Mouse (Mus musculus) spleen, adult 2 months (tissue): Measurements from ENCODE around the gene Shoc2. TPM values are rescaled to one million over a fixed set of nuclear protein-coding genes. Genes with fewer than 3 reads are reported as not detected.

Experiments
- DNase-seq, 2 experiments: peaks; one replicate each; pipeline versions ENCODE4 v3.0.0 to v3.0.0-alpha.2; 2012 to 2021; ENCODE audit warnings: low spot score in 2 of 2, low read depth in 1 of 2
- H3K27ac ChIP-seq: fragments of 200-500 bp; 2 replicates; pipeline ENCODE4 v1.5.1; 2012; ENCODE audit warnings: low read length, inconsistent platforms; ENCODE audit not compliant: insufficient read depth
- H3K27me3 ChIP-seq: fragments of 200-500 bp; 2 replicates; pipeline ENCODE4 v1.6.1; 2012; ENCODE audit warnings: mild to moderate bottlenecking, moderate library complexity, low read length, inconsistent platforms; ENCODE audit not compliant: control insufficient read depth, insufficient read depth
- H3K36me3 ChIP-seq: fragments of 200-500 bp; 2 replicates; pipeline ENCODE4 v1.6.1; 2012; ENCODE audit warnings: mild to moderate bottlenecking, low read length, inconsistent platforms; ENCODE audit not compliant: control insufficient read depth, insufficient read depth
- H3K4me1 ChIP-seq: fragments of 200-500 bp; 2 replicates; pipeline ENCODE4 v1.6.1; 2011; ENCODE audit warnings: inconsistent platforms; ENCODE audit not compliant: control insufficient read depth, insufficient read depth, insufficient read length
- H3K4me3 ChIP-seq: fragments of 200-500 bp; 2 replicates; pipeline ENCODE4 v1.5.1; 2011; ENCODE audit warnings: mild to moderate bottlenecking, inconsistent platforms; ENCODE audit not compliant: insufficient read depth, insufficient read length; ENCODE audit errors: extremely low read depth
- CTCF ChIP-seq: fragments of 200-500 bp; IDR thresholded peaks from 2 replicates; pipeline ENCODE4 v1.5.1; 2011; ENCODE audit warnings: mild to moderate bottlenecking, inconsistent platforms; ENCODE audit not compliant: insufficient read depth, insufficient read length, insufficient replicate concordance; ENCODE audit errors: extremely low read depth
- POLR2A ChIP-seq: fragments of 200-500 bp; IDR thresholded peaks from 2 replicates; pipeline ENCODE4 v1.6.1; 2011; ENCODE audit warnings: low read depth, low read length, inconsistent platforms
- WGBS: fragments of 180-500 bp; shearing (Covaris S2); methylation state at CpG from one replicate; pipeline ENCODE4 v1.1.7; 2018; 5-methylcytosine and 5-hydroxymethylcytosine counted together
- polyA plus RNA-seq: library from polyadenylated mRNA; depleted of rRNA; stranded (reverse); fragments of >200 nt; gene quantifications from 2 replicates; pipeline ENCODE4 v1.2.3, GENCODE M21; 2012

Shoc2 gene
- polyA plus RNA-seq, 1 experiment = 5.6 TPM

- Histone ChIP-seq H3K4me1 (no peaks in the 10 kb centered on the region; the same call in 1 of the 2 replicates), H3K4me3 (no peak overlapping the region), H3K36me3 (peaks cover 4% of the 10 kb centered on the region), H3K27ac (no peak overlapping the region), H3K27me3 (no peaks in the 10 kb centered on the region)
- TF ChIP-seq POLR2A (no peak), CTCF (no peak)
- WGBS = 93% methylated on average over 3 of the region's 3 CpGs
- no peak for DNase-seq
Measured at GRCm38 (mm10) chr19:53984628-53985027, 40.5 kb downstream of the Shoc2 start.

DNA sequence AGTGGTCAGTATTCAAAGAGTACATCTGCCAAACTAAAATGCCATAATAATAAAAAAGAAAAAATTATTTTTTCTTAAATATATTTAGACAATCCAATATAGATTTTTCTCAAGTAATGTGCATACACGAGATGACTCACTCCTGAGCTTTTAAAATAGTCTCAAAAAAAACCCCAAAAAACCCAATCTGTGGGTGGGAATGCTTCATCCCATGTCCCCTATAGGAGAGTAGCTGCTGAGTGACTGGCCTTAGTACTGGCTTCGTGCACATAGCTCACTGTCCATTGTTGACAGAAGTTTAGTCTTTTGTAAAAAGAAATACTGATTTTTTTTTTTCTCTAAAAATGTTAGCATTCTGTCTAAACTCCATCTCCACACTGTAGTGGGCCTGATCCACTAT lies 46.4 kb downstream of the Shoc2 start:
- TF ChIP-seq POLR2A (no peak), CTCF (no peak)
- Histone ChIP-seq H3K4me3 (no peak overlapping the region), H3K36me3 (peaks cover 4% of the 10 kb centered on the region), H3K27me3 (no peaks in the 10 kb centered on the region), H3K27ac (no peak overlapping the region), H3K4me1 (no peaks in the 10 kb centered on the region)
- DNase-seq = no peak
- 88% methylated on average over 2 of the region's 2 CpGs for WGBS

- H3K36me3 ChIP-seq = no peaks in the 10 kb centered on the region
- WGBS = 92% methylated on average over 3 of the region's 3 CpGs
- no peaks in the 10 kb centered on the region for H3K4me1 ChIP-seq
- no peaks in the 10 kb centered on the region for H3K27me3 ChIP-seq
- TF ChIP-seq POLR2A = no peak
- no peak for TF ChIP-seq CTCF
- no peak overlapping the region for H3K4me3 ChIP-seq
- no peak overlapping the region for H3K27ac ChIP-seq
- no peak for DNase-seq
Measured at GRCm38 (mm10) chr19:53993860-53994259, 49.8 kb downstream of the Shoc2 start.

DNA sequence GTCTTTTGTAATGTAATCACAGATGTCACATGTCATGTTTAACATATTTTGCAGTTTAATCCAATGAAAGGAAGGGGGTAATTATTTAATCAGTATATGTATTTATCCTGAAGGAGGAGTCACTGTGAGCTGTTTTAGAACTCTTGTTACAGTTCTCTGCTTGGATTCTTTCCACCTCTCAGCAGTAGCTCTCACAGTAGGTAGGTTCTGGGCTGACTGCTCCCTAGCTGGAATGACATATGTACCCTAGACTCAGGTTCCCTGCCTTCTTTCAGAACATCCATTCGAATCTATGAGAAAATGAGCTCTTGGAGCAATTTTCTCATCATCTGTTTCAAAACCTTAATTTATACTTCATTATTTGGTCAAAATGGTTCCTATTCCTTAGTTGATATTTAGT lies 50.2 kb downstream of the Shoc2 start:
- WGBS = 91% methylated on average over 1 of the region's 1 CpGs
- H3K4me3 ChIP-seq = no peak overlapping the region
- no peak for DNase-seq
- no peak overlapping the region for H3K27ac ChIP-seq
- no peaks in the 10 kb centered on the region for H3K4me1 ChIP-seq
- no peaks in the 10 kb centered on the region for H3K27me3 ChIP-seq
- TF ChIP-seq POLR2A = no peak
- TF ChIP-seq CTCF = no peak
- H3K36me3 ChIP-seq = no peaks in the 10 kb centered on the region

DNA sequence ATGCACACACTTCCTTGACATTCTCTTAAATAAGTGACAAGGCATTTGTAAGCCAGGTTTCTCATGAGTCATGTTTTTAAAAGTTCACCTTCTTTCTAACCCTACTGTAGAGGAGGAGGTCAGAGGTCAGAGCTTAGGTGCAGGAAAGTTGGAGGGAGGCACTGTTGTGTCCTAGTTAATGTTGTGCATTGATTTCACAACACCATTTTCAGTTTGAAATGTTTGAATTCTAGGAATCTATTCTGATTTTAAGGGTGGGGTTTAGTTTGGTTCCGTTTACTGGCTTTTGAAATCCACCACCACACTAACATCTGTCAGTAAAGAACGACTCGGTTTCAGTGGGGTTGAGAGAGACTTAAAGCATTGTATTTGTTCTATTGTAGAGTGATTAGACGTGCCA lies 66.9 kb downstream of the Shoc2 start:
- Histone ChIP-seq H3K27me3 (no peaks in the 10 kb centered on the region), H3K36me3 (no peaks in the 10 kb centered on the region; the same call in 1 of the 2 replicates), H3K4me1 (no peaks in the 10 kb centered on the region), H3K27ac (no peak overlapping the region), H3K4me3 (no peak overlapping the region)
- TF ChIP-seq POLR2A (no peak), CTCF (no peak)
- DNase-seq = no peak
- WGBS = 67% methylated on average over 4 of the region's 4 CpGs

DNA sequence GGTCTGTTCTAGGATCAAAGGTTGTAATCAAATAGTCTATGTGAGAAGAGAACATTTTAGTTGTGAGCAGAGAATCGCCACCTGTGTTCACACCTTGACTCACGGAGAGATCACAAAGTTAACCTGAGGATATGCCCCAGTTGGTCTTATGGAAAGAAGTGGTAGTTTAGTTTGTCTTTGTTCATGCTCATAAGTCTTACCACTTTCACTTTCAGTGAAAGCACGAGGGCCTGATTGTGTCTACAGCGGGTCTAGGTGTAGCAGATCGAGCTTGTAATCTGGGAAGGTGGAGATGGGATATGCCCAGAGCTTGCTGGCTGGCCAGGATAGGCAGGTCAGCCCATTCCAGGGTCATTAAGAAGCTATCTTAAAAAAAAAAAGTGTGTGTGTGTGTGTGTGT lies 70.9 kb downstream of the Shoc2 start:
- WGBS = 70% methylated on average over 5 of the region's 5 CpGs
- no peak overlapping the region for H3K4me3 ChIP-seq
- no peak for TF ChIP-seq CTCF

DNA sequence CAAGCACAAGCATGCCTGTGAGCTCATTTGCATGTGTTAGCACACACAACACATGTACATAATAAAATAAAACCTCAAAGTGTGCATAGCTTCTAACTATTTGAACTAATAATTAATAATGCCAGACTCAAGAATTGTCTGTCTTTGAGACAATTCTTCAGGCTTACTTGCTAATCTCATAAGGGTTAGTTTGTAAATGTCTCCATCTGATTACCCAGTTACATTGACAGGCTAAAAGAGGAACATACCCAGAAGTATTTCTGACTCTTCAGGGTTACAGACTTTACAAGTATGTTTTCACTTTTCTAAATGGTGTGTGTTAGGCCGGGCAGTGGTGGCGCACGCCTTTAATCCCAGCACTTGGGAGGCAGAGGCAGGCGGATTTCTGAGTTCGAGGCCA lies 71.4 kb downstream of the Shoc2 start:
- H3K4me3 ChIP-seq = no peak overlapping the region
- no peaks in the 10 kb centered on the region for H3K4me1 ChIP-seq
- no peak for DNase-seq
- no peak for TF ChIP-seq POLR2A
- no peak for TF ChIP-seq CTCF
- H3K36me3 ChIP-seq = no peaks in the 10 kb centered on the region; the same call in 1 of the 2 replicates
- H3K27me3 ChIP-seq = no peaks in the 10 kb centered on the region
- no peak overlapping the region for H3K27ac ChIP-seq
- WGBS = 76% methylated on average over 5 of the region's 5 CpGs

More for the DNA sequence above, 70.9 kb downstream of the Shoc2 start:
- Histone ChIP-seq H3K4me1 (no peaks in the 10 kb centered on the region), H3K27me3 (no peaks in the 10 kb centered on the region), H3K27ac (no peak overlapping the region), H3K36me3 (no peaks in the 10 kb centered on the region; the same call in 1 of the 2 replicates)
- no peak for DNase-seq
